Mouse (Mus musculus): ENCODE measurements around the gene Abcf1. TPM values are rescaled to one million over a fixed set of nuclear protein-coding genes. Genes with fewer than 3 reads are reported as not detected.
"Not testable (repeated sequence)": the region's sequence is repeated elsewhere in the genome, so short reads cannot be mapped to it uniquely, and the experiment has no call there.

The Abcf1 gene
- polyA plus RNA-seq, 1 experiment, result 86.0 TPM

DNA sequence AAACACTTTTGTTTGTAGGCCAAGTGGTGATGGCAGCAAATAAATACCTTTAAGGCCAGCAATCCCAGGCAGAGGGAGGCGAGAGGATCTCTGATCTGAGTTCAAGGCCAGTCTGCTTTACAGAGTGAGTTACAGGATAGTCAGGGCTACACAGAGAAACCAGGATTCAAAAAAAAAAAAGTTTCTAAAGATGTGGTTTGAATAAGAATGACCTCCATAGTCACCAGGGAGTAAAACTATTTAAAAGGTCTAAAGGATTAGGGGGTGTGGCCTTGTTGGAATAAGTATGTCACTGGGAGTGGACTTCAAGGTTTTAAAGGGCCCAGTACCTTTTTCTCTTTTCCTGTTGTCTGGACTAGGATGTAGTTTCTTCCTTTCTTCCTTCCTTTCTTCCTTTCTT lies 29.6 kb downstream of the Abcf1 start:
- peaks cover 8% of the 10 kb centered on the region for H3K9me3 ChIP-seq
- H3K4me1 ChIP-seq, result no peaks in the 10 kb centered on the region
- H3K4me3 ChIP-seq (replicated peaks), result no peak overlapping the region
- TF ChIP-seq GATA1 (IDR thresholded peaks at IDR 0.05; ENCODE audit: borderline replicate concordance, low read length) (no peak), FLI1 (IDR thresholded peaks at IDR 0.05; ENCODE audit: low read length) (no peak)
- no peaks in the 10 kb centered on the region for H3K36me3 ChIP-seq (replicated peaks; ENCODE audit: low read length)
- no peaks in the 10 kb centered on the region for H3K27me3 ChIP-seq (replicated peaks)

DNA sequence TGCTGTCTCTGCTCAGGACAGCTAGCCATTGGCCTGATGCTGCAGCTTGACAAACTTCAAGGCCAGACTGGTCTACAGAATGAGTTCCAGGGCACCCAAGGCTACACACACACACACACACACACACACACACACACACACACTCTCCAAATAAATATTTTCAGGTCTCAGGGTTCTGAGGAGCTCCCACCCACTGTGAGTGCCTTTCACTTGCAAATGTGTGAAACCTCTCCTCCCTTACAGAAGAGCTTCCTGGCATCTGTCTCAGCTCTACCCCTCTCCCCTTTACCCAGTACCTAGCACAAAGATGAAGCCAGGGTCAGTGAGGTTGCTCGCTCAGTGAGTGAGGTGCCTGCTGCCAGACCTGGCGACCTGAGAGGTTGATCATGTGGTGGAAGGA lies 30.5 kb downstream of the Abcf1 start:
- Histone ChIP-seq H3K27me3 (replicated peaks) (no peaks in the 10 kb centered on the region), H3K9me3 (peaks cover 8% of the 10 kb centered on the region), H3K4me1 (no peaks in the 10 kb centered on the region), H3K4me3 (replicated peaks) (no peak overlapping the region), H3K36me3 (replicated peaks; ENCODE audit: low read length) (no peaks in the 10 kb centered on the region)
- no peak for TF ChIP-seq FLI1 (IDR thresholded peaks at IDR 0.05; ENCODE audit: low read length)
- TF ChIP-seq GATA1 (IDR thresholded peaks at IDR 0.05; ENCODE audit: borderline replicate concordance, low read length), result no peak

DNA sequence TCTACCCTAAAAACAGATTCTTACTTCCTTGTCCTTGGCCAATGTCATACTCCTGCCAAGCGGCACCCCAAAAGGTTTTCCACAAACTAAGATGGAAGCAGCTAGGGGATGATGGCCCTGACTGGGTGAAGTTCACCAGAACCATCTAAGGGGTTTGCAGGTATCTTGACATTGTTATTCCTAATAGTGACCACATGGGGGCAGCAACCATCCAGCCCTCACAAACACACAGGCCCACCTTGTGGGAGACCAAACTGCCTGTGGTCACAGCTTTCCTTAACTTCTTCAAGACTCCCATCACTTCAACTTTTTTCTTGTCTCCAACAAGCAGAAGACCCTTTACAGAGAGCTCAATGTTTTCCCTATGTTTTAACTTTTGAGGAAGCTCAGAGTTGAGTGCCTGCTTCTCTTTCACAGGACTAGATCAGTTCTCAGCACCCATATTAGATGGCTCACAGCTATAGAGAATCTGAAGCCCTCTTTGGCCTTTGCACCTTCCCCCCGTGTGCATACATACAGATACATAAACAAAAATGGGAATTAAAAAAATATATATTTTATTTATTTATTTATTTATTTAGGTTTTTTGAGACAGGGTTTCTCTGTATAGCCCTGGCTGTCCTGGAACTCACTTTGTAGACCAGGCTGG lies 31.7 kb downstream of the Abcf1 start:
- Histone ChIP-seq H3K4me1 (no peaks in the 10 kb centered on the region), H3K27me3 (replicated peaks) (no peaks in the 10 kb centered on the region), H3K36me3 (replicated peaks; ENCODE audit: low read length) (no peaks in the 10 kb centered on the region), H3K4me3 (replicated peaks) (no peak overlapping the region), H3K9me3 (peaks cover 8% of the 10 kb centered on the region)
- TF ChIP-seq FLI1 (IDR thresholded peaks at IDR 0.05; ENCODE audit: low read length) (no peak), GATA1 (IDR thresholded peaks at IDR 0.05; ENCODE audit: borderline replicate concordance, low read length) (no peak)

- not testable (repeated sequence) for H3K4me3 ChIP-seq (replicated peaks); H3K36me3 ChIP-seq (replicated peaks; ENCODE audit: low read length); H3K4me1 ChIP-seq; H3K27me3 ChIP-seq (replicated peaks); H3K9me3 ChIP-seq
Observed at GRCm38 (mm10) chr17:35935763-35936162, 33.8 kb downstream of the Abcf1 start.

- no peaks in the 10 kb centered on the region for H3K9me3 ChIP-seq
- H3K36me3 ChIP-seq (replicated peaks; ENCODE audit: low read length), result peaks cover 41% of the 10 kb centered on the region
- no peak overlapping the region for H3K4me3 ChIP-seq (replicated peaks)
- H3K4me1 ChIP-seq, result peaks cover 25% of the 10 kb centered on the region
- H3K27me3 ChIP-seq (replicated peaks), result no peaks in the 10 kb centered on the region
- TF ChIP-seq FLI1 (IDR thresholded peaks at IDR 0.05; ENCODE audit: low read length), result no peak
- no peak for TF ChIP-seq GATA1 (IDR thresholded peaks at IDR 0.05; ENCODE audit: borderline replicate concordance, low read length)
Observed at GRCm38 (mm10) chr17:35932608-35933007, 37.0 kb downstream of the Abcf1 start.

DNA sequence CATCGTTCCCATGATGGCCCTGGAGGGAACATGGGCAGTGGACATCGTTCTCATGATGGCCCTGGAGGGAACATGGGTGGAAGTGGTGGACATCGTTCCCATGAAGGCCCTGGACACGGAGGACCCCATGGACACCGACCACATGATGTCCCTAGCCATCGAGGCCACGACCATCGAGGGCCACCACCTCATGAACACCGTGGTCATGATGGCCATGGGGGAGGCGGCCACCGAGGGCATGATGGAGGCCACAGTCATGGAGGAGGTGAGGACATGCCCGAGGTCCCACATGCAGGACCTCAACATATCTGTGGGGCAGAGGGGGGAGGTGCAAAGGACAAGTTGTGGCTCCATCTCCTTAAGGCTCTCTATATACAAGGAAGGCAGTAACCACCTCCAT lies 38.9 kb downstream of the Abcf1 start:
- Histone ChIP-seq H3K27me3 (replicated peaks) (no peaks in the 10 kb centered on the region), H3K36me3 (replicated peaks; ENCODE audit: low read length) (peaks cover 59% of the 10 kb centered on the region), H3K4me1 (peaks cover 38% of the 10 kb centered on the region), H3K9me3 (no peaks in the 10 kb centered on the region), H3K4me3 (replicated peaks) (peak overlapping the region; percentile 8)
- no peak for TF ChIP-seq GATA1 (IDR thresholded peaks at IDR 0.05; ENCODE audit: borderline replicate concordance, low read length)
- no peak for TF ChIP-seq FLI1 (IDR thresholded peaks at IDR 0.05; ENCODE audit: low read length)

GRCm38 (mm10) chr17:35929534-35929933 lies 40.0 kb downstream of the Abcf1 start:
- TF ChIP-seq GATA1 (IDR thresholded peaks at IDR 0.05; ENCODE audit: borderline replicate concordance, low read length) (no peak), FLI1 (IDR thresholded peaks at IDR 0.05; ENCODE audit: low read length) (no peak)

GRCm38 (mm10) chr17:35927471-35927870 lies 42.1 kb downstream of the Abcf1 start:
- Histone ChIP-seq H3K4me1 (peaks cover 67% of the 10 kb centered on the region), H3K4me3 (replicated peaks) (no peak overlapping the region), H3K9me3 (no peaks in the 10 kb centered on the region), H3K27me3 (replicated peaks) (no peaks in the 10 kb centered on the region), H3K36me3 (replicated peaks; ENCODE audit: low read length) (peaks cover 87% of the 10 kb centered on the region)
- TF ChIP-seq FLI1 (IDR thresholded peaks at IDR 0.05; ENCODE audit: low read length) (no peak), GATA1 (IDR thresholded peaks at IDR 0.05; ENCODE audit: borderline replicate concordance, low read length) (no peak)

More at GRCm38 (mm10) chr17:35929534-35929933, 40.0 kb downstream of the Abcf1 start:
- H3K27me3 ChIP-seq (replicated peaks), result no peaks in the 10 kb centered on the region
- H3K36me3 ChIP-seq (replicated peaks; ENCODE audit: low read length), result peaks cover 69% of the 10 kb centered on the region
- no peaks in the 10 kb centered on the region for H3K9me3 ChIP-seq
- H3K4me3 ChIP-seq (replicated peaks), result no peak overlapping the region
- H3K4me1 ChIP-seq, result peaks cover 46% of the 10 kb centered on the region

- peaks cover 79% of the 10 kb centered on the region for H3K4me1 ChIP-seq
- H3K4me3 ChIP-seq (replicated peaks), result no peak overlapping the region
- TF ChIP-seq GATA1 (IDR thresholded peaks at IDR 0.05; ENCODE audit: borderline replicate concordance, low read length) (no peak), FLI1 (IDR thresholded peaks at IDR 0.05; ENCODE audit: low read length) (no peak)
- H3K9me3 ChIP-seq, result no peaks in the 10 kb centered on the region
- peaks cover 91% of the 10 kb centered on the region for H3K36me3 ChIP-seq (replicated peaks; ENCODE audit: low read length)
- no peaks in the 10 kb centered on the region for H3K27me3 ChIP-seq (replicated peaks)
Observed at GRCm38 (mm10) chr17:35923281-35923680, 46.3 kb downstream of the Abcf1 start.

- no peaks in the 10 kb centered on the region for H3K27me3 ChIP-seq (replicated peaks)
- peaks cover 91% of the 10 kb centered on the region for H3K36me3 ChIP-seq (replicated peaks; ENCODE audit: low read length)
- no peak for TF ChIP-seq GATA1 (IDR thresholded peaks at IDR 0.05; ENCODE audit: borderline replicate concordance, low read length)
- no peak for TF ChIP-seq FLI1 (IDR thresholded peaks at IDR 0.05; ENCODE audit: low read length)
- H3K4me3 ChIP-seq (replicated peaks), result no peak overlapping the region
- peaks cover 74% of the 10 kb centered on the region for H3K4me1 ChIP-seq
- no peaks in the 10 kb centered on the region for H3K9me3 ChIP-seq
Observed at GRCm38 (mm10) chr17:35922566-35922965, 47.0 kb downstream of the Abcf1 start.

- TF ChIP-seq GATA1 (IDR thresholded peaks at IDR 0.05; ENCODE audit: borderline replicate concordance, low read length), result no peak
- H3K9me3 ChIP-seq, result no peaks in the 10 kb centered on the region
- H3K27me3 ChIP-seq (replicated peaks), result no peaks in the 10 kb centered on the region
- peaks cover 70% of the 10 kb centered on the region for H3K4me1 ChIP-seq
- H3K36me3 ChIP-seq (replicated peaks; ENCODE audit: low read length), result peaks cover 92% of the 10 kb centered on the region
- no peak overlapping the region for H3K4me3 ChIP-seq (replicated peaks)
Observed at GRCm38 (mm10) chr17:35921710-35922109, 47.9 kb downstream of the Abcf1 start.
